Mouse (Mus musculus) hindbrain, embryonic 14.5 days (tissue): Measurements from ENCODE around the gene Hist1h3g. TPM values are rescaled to one million over a fixed set of nuclear protein-coding genes. Genes with fewer than 3 reads are reported as not detected.
"Not testable (repeated sequence)": the region's sequence is repeated elsewhere in the genome, so short reads cannot be mapped to it uniquely, and the experiment has no call there.

Experiments
- ATAC-seq: fragments of 200-750 bp; cut with Nextera tagmentation; 2 replicates; pipeline ENCODE4 v1.8.0; 2017; ENCODE audit warnings: moderate number of reproducible peaks, mild to moderate bottlenecking, moderate TSS enrichment, moderate library complexity; ENCODE audit not compliant: low FRiP score
- DNase-seq: peaks from one replicate; pipeline ENCODE4 v3.0.0-alpha.2; 2015; ENCODE audit warnings: low spot score
- H3K27ac ChIP-seq: fragments of 300-500 bp; sonication (generic); 2 replicates; pipeline ENCODE4 v1.5.1; 2014; ENCODE audit warnings: mild to moderate bottlenecking, moderate library complexity
- H3K27me3 ChIP-seq: fragments of 300-500 bp; sonication (generic); 2 replicates; pipeline ENCODE4 v1.6.1; 2014; ENCODE audit warnings: mild to moderate bottlenecking, low read length, mixed read lengths; ENCODE audit not compliant: control insufficient read depth, insufficient read depth
- H3K36me3 ChIP-seq: fragments of 300-500 bp; sonication (generic); replicated peaks from 2 replicates; pipeline ENCODE4 v1.6.1; 2014; ENCODE audit not compliant: control insufficient read depth, insufficient read depth
- H3K4me1 ChIP-seq: fragments of 300-500 bp; sonication (generic); replicated peaks from 2 replicates; pipeline ENCODE4 v1.6.1; 2014; ENCODE audit warnings: antibody characterized with exemption, low read length, mixed read lengths; ENCODE audit not compliant: control insufficient read depth, insufficient read depth
- H3K4me2 ChIP-seq: fragments of 300-500 bp; sonication (generic); replicated peaks from 2 replicates; pipeline ENCODE4 v1.6.1; 2014; ENCODE audit warnings: mild to moderate bottlenecking, moderate library complexity
- H3K4me3 ChIP-seq: fragments of 300-500 bp; sonication (generic); replicated peaks from 2 replicates; pipeline ENCODE4 v1.5.1; 2014; ENCODE audit warnings: mild to moderate bottlenecking, low read length
- H3K9ac ChIP-seq: fragments of 300-500 bp; sonication (generic); 2 replicates; pipeline ENCODE4 v1.6.1; 2014
- H3K9me3 ChIP-seq: fragments of 300-500 bp; sonication (generic); 2 replicates; pipeline ENCODE4 v1.6.1; 2016; ENCODE audit warnings: low read length; ENCODE audit not compliant: control insufficient read depth
- WGBS: fragments of 180-500 bp; shearing (Covaris S2); extraction: QIAGEN DNeasy Blood & Tissue Kit; methylation state at CpG from one replicate; pipeline ENCODE4 v1.1.7; 2014; 5-methylcytosine and 5-hydroxymethylcytosine counted together
- polyA plus RNA-seq: library from polyadenylated mRNA; unstranded; fragments of >200 nt; fragmentation: Nextera tagmentation; extraction: Ambion mirVana; gene quantifications from 2 replicates; pipeline ENCODE4 v1.2.1, GENCODE M21; 2014

Gene Hist1h3g
- polyA plus RNA-seq, 1 experiment from 2014 or later, result not detected

GRCm38 (mm10) chr13:23561531-23561882, 26.3 kb downstream of the Hist1h3g start:
- H3K36me3 ChIP-seq, H3K9me3 ChIP-seq, H3K4me1 ChIP-seq, DNase-seq, ATAC-seq, H3K27me3 ChIP-seq: not testable (repeated sequence)
- WGBS, result 0% methylated on average over 2 of the region's 5 CpGs
- Histone ChIP-seq H3K9ac (peak overlapping the region; percentile 62; the same call in 1 of the 2 replicates), H3K4me2 (peak overlapping the region; percentile 67), H3K4me3 (peak overlapping the region; percentile 34), H3K27ac (peak overlapping the region; percentile 96)

GRCm38 (mm10) chr13:23561883-23562659, 26.8 kb downstream of the Hist1h3g start, which contains the start of gene Hist1h3e:
Gene Hist1h3e, minus strand, starts transcription at chr13:23562369.
- peak within 1 kb of the TSS; percentile 62 for H3K9ac ChIP-seq
- H3K4me3 ChIP-seq, result peak within 1 kb of the TSS; percentile 34
- H3K4me2 ChIP-seq, result peak within 1 kb of the TSS; percentile 67
- H3K27ac ChIP-seq, result peak within 1 kb of the TSS; percentile 96
- DNase-seq (peak; percentile 98), ATAC-seq (peak; percentile 96)
- not testable (repeated sequence) for H3K27me3 ChIP-seq, H3K9me3 ChIP-seq, H3K36me3 ChIP-seq, H3K4me1 ChIP-seq
- WGBS, result under 1% methylated on average over 46 of the region's 67 CpGs

- Histone ChIP-seq H3K27ac (peak overlapping the region; percentile 96), H3K36me3 (no peaks in the 10 kb centered on the region), H3K4me2 (peak overlapping the region; percentile 67), H3K4me3 (peak overlapping the region; percentile 34), H3K4me1 (no peaks in the 10 kb centered on the region), H3K9ac (peak overlapping the region; percentile 62), H3K27me3 (no peaks in the 10 kb centered on the region), H3K9me3 (no peaks in the 10 kb centered on the region)
- 3% methylated on average over 18 of the region's 18 CpGs for WGBS
- ATAC-seq, result peak; percentile 63
- DNase-seq, result peak; percentile 83
Measured at GRCm38 (mm10) chr13:23562699-23563462, 27.7 kb downstream of the Hist1h3g start.

GRCm38 (mm10) chr13:23564482-23564881, 29.3 kb downstream of the Hist1h3g start:
- Histone ChIP-seq H3K27me3 (no peaks in the 10 kb centered on the region), H3K9ac (no peak overlapping the region), H3K27ac (peak overlapping the region; percentile 96; the same call in 1 of the 2 replicates), H3K4me2 (no peak overlapping the region), H3K36me3 (no peaks in the 10 kb centered on the region), H3K4me1 (no peaks in the 10 kb centered on the region), H3K4me3 (no peak overlapping the region), H3K9me3 (no peaks in the 10 kb centered on the region)
- no peak for DNase-seq
- 86% methylated on average over 2 of the region's 2 CpGs for WGBS
- no peak for ATAC-seq

- not testable (repeated sequence) for H3K27me3 ChIP-seq, DNase-seq, H3K9me3 ChIP-seq, ATAC-seq, H3K36me3 ChIP-seq
- Histone ChIP-seq H3K9ac (peak overlapping the region; percentile 56), H3K4me2 (peak overlapping the region; percentile 67), H3K27ac (peak overlapping the region; percentile 85), H3K4me1 (peaks cover 25% of the 10 kb centered on the region), H3K4me3 (peak overlapping the region; percentile 32)
- WGBS, result 2% methylated on average over 22 of the region's 41 CpGs
Measured at GRCm38 (mm10) chr13:23570261-23571021, 35.2 kb downstream of the Hist1h3g start.

- DNase-seq (peak; percentile 90), ATAC-seq (peak; percentile 93)
- Histone ChIP-seq H3K4me2 (peak within 1 kb of the TSS; percentile 67), H3K4me3 (peak within 1 kb of the TSS; percentile 32), H3K27ac (peak within 1 kb of the TSS; percentile 85), H3K4me1 (peaks cover 27% of the 10 kb centered on the region), H3K9me3 (no peaks in the 10 kb centered on the region), H3K36me3 (no peaks in the 10 kb centered on the region), H3K9ac (peak within 1 kb of the TSS; percentile 63), H3K27me3 (no peaks in the 10 kb centered on the region)
- WGBS, result under 1% methylated on average over 18 of the region's 18 CpGs
Measured at GRCm38 (mm10) chr13:23571022-23571503, 35.8 kb downstream of the Hist1h3g start, which contains the start of the genes Hist1h2ae and Hist1h2bg. Gene Hist1h2ae, minus strand, starts transcription at chr13:23571220. Gene Hist1h2bg, plus strand, starts transcription at chr13:23571396.

- peak overlapping the region; percentile 63 for H3K9ac ChIP-seq
- H3K4me3 ChIP-seq, result peak overlapping the region; percentile 32
- H3K36me3 ChIP-seq, ATAC-seq, H3K27me3 ChIP-seq, H3K9me3 ChIP-seq: not testable (repeated sequence)
- H3K4me1 ChIP-seq, result peaks cover 33% of the 10 kb centered on the region
- peak overlapping the region; percentile 85 for H3K27ac ChIP-seq
- H3K4me2 ChIP-seq, result peak overlapping the region; percentile 67
- 1% methylated on average over 11 of the region's 34 CpGs for WGBS
- peak; percentile 51 for DNase-seq
Measured at GRCm38 (mm10) chr13:23571504-23572217, 36.4 kb downstream of the Hist1h3g start.

GRCm38 (mm10) chr13:23572218-23573033, 37.2 kb downstream of the Hist1h3g start:
- Histone ChIP-seq H3K4me3 (peak overlapping the region; percentile 35), H3K9ac (peak overlapping the region; percentile 63), H3K4me1 (peaks cover 36% of the 10 kb centered on the region), H3K27me3 (no peaks in the 10 kb centered on the region), H3K4me2 (peak overlapping the region; percentile 67), H3K9me3 (no peaks in the 10 kb centered on the region), H3K36me3 (no peaks in the 10 kb centered on the region), H3K27ac (peak overlapping the region; percentile 85)
- ATAC-seq (no peak), DNase-seq (no peak)
- 45% methylated on average over 2 of the region's 2 CpGs for WGBS
